Mouse (Mus musculus): ENCODE results near the gene Lamtor2.
A peak's percentile ranks its signal among the peaks of the same experiment; 100 is the strongest.

Gene Lamtor2

DNA sequence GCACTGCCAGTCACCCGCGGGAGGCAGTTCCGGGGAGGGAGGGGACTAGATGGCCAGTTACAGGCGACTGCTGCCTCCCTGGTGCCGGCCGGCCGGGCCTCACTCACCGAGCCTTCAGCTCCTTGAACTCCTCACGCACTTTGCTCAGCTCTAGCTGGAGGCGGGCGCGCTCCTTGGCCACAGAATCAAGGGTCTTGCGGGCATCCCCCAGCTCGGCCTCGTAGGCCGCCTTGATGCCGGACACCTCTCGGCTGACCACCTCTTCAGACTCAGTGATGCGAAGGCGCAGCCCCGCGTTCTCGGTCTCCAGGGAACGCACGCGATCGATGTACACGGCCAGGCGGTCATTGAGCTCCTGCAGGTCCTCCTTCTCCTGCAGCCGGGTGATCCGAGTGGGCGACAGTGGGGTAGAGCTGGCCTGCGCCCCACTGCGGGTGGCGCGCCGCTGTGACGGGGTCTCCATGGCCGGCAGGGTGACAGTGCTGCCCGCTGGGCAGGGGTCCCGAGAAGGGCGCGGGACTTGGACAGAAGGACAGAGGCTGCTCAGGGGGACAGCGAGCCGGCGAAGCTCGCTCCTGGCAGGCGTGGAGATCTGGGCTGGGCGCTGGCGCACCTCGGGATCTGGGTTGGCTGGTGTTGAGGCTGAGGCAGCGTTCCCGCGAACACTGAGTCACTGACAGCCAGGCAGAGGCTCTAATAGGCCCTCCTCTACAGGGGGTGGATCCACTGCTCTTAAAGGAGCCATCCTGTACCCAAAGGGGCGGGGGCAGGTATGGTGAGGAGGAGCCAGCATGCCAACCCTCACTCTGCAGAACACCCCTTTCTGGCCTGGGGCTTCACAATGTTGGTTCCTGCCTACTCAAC is 50.0 kb downstream of the Lamtor2 start:
- peak; percentile 79 for DNase-seq

- DNase-seq = no peak
Measured at GRCm38 (mm10) chr3:88502031-88502571, 50.8 kb downstream of the Lamtor2 start.

DNA sequence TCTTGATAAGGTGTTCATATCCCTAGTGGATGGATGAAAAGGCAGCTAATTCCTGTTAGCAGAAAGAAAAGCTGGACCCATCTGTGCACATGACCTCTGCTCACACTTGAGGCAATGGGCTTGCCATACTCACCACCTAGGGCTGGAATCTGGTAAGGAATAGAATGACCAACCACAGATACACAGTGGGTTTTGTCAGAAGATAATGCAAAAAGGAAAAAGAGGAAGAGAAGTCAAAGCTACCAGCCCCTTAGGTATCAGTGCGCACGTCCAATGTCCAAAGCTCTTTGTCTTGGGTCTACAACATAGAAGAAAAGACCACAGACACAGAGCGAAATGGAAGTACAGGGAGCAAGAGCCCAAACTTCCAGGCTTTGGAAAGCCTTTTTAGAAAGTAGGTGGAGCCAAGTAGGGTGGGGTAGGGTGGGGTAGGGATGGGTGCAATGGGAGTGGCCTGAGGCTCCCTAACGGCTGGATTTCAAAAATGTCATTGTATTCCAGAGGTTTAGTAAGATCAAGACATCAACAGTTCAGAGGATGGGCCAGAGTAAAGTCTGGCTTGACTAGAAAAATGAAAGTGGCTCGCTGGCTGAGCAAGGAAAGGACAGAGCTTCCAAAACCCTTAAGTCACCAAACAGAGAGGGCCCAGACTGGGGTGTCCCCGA is 51.4 kb downstream of the Lamtor2 start:
- DNase-seq = no peak

- DNase-seq = no peak
Measured at GRCm38 (mm10) chr3:88500655-88501365, 52.1 kb downstream of the Lamtor2 start.

DNA sequence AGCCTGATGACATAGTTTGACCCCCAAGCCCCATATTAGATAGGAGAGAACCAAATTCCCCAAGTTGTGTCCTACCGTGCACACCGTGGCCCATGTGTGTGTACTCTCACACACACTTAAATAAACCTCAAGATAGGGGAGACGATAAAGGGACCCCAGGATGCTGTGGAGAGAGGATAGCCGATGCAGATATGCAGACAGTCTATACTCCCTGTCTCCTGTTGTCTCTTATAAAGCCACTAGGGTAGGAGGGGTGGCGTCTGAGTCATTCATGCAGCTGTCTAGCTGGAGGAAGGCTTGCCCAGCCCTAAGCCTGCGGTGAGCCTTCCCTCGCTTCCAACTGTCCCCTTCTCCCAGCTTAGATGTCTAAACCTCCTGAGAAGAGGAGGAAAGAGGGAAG is 52.8 kb downstream of the Lamtor2 start:
- no peak for DNase-seq
